Comparison of ENCODE assay signal across 8 mouse cellular contexts in the genomic region with DNA sequence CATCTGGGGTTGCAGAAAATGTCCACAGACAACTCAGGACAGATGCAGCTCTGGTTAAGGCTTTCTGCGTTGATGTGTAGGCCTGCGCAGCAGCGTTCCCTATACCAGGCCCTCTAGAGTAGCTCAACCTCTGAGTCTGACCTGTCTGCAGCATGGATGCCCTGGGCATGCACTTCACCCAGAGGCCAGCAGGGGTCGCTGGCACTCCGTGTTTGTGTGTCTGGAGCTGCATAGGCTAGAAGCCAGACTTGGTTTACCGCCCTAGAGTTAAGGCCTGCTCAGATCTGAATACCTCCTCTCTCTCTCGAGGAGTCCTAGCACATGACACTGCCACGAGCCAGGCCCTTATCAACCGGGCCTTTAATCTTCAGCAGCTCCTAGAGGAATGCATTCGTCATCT.
A peak's percentile ranks its signal among the peaks of the same experiment; 100 is the strongest.
DNase-seq lines count a peak whose midpoint lies in the region; ATAC-seq and TF ChIP-seq lines count a peak whose summit lies in the region.

No protein-coding gene starts in this region.

- H3ac ChIP-seq in C2C12 (ENCODE audit: control insufficient read depth, insufficient read length, low read depth), result no peak overlapping the region

- no peak for TF ChIP-seq POLR2A in limb, embryonic 14.5 days (IDR thresholded peaks at IDR 0.05; ENCODE audit: borderline replicate concordance, extremely low read depth, insufficient read depth, insufficient read length)

- 20% methylated on average over 10 of the region's 10 CpGs for WGBS in embryonic facial prominence, embryonic 15.5 days
- WGBS in heart, embryonic 10.5 days, result 15% methylated on average over 10 of the region's 10 CpGs
- WGBS in kidney, embryonic 14.5 days, result 28% methylated on average over 10 of the region's 10 CpGs
- WGBS in limb, embryonic 14.5 days, result 23% methylated on average over 10 of the region's 10 CpGs

- peak; percentile 88 for TF ChIP-seq CTCF in C2C12 (IDR thresholded peaks at IDR 0.05; ENCODE audit: control insufficient read depth, insufficient read depth, insufficient read length)

- H3K79me3 ChIP-seq in C2C12 (ENCODE audit: low read depth), result no peaks in the 10 kb centered on the region

- H3K9me3 ChIP-seq in embryonic facial prominence, embryonic 15.5 days (replicated peaks), result no peaks in the 10 kb centered on the region
- H3K9me3 ChIP-seq in heart, embryonic 10.5 days, result no peaks in the 10 kb centered on the region
- no peaks in the 10 kb centered on the region for H3K9me3 ChIP-seq in kidney, embryonic 14.5 days (ENCODE audit: control insufficient read depth, low read length)
- no peaks in the 10 kb centered on the region for H3K9me3 ChIP-seq in limb, embryonic 14.5 days (ENCODE audit: control insufficient read depth, low read length)

- peak; percentile 60 to 76 for DNase-seq in adrenal gland, postnatal 4 days (ENCODE audit: low spot score in 2 of 2)
- peak; percentile 90 for DNase-seq in heart, embryonic 10.5 days (ENCODE audit: low spot score)
- DNase-seq in limb, embryonic 14.5 days (ENCODE audit: low spot score), result peak; percentile 37
- peak; percentile 44 to 50 for DNase-seq in spleen, postnatal 36 days (ENCODE audit: low spot score in 2 of 2)

- no peak overlapping the region for H3K9ac ChIP-seq in embryonic facial prominence, embryonic 15.5 days
- H3K9ac ChIP-seq in kidney, embryonic 14.5 days (ENCODE audit: low read depth, low read length), result no peak overlapping the region
- no peak overlapping the region for H3K9ac ChIP-seq in limb, embryonic 14.5 days (ENCODE audit: low read depth, low read length, severe bottlenecking)

- H3K4me3 ChIP-seq in C2C12 (ENCODE audit: insufficient read depth, poor library complexity, severe bottlenecking), result no peak overlapping the region
- no peak overlapping the region for H3K4me3 ChIP-seq in embryonic facial prominence, embryonic 15.5 days (replicated peaks)
- H3K4me3 ChIP-seq in heart, embryonic 10.5 days, result no peak overlapping the region
- no peak overlapping the region for H3K4me3 ChIP-seq in kidney, embryonic 14.5 days (ENCODE audit: low read length)
- no peak overlapping the region for H3K4me3 ChIP-seq in limb, embryonic 14.5 days (replicated peaks; ENCODE audit: low read length)

- H3K4me1 ChIP-seq in embryonic facial prominence, embryonic 15.5 days, result 0 out of 2 replicates have a peak, but pooled peaks cover 10% of the 10 kb centered on the region
- peaks cover 18% of the 10 kb centered on the region for H3K4me1 ChIP-seq in heart, embryonic 10.5 days
- 0 out of 2 replicates have a peak, but pooled peaks cover 3% of the 10 kb centered on the region for H3K4me1 ChIP-seq in kidney, embryonic 14.5 days (ENCODE audit: control insufficient read depth, insufficient read depth, low read length)
- peaks cover 6% of the 10 kb centered on the region; the same call in 1 of the 2 replicates for H3K4me1 ChIP-seq in limb, embryonic 14.5 days (ENCODE audit: control insufficient read depth, insufficient read depth, low read length)

- peak; percentile 35; the same call in 1 of the 2 replicates for ATAC-seq in embryonic facial prominence, embryonic 15.5 days (ENCODE audit: insufficient number of reproducible peaks, low FRiP score, low TSS enrichment, low read depth)
- ATAC-seq in kidney, embryonic 14.5 days (ENCODE audit: low FRiP score, low TSS enrichment), result peak; percentile 56
- ATAC-seq in limb, embryonic 14.5 days (ENCODE audit: low FRiP score, low read depth), result no peak; the same call in 1 of the 2 replicates
- ATAC-seq in monocyte, adult 5-6 weeks (replicated peaks; ENCODE audit: insufficient number of reproducible peaks, low FRiP score, low TSS enrichment, poor library complexity, severe bottlenecking), result peak; percentile 44; the same call in 1 of the 2 replicates

- no peak overlapping the region for H3K4me2 ChIP-seq in embryonic facial prominence, embryonic 15.5 days (replicated peaks)
- H3K4me2 ChIP-seq in kidney, embryonic 14.5 days (replicated peaks; ENCODE audit: low read depth, low read length), result no peak overlapping the region
- no peak overlapping the region for H3K4me2 ChIP-seq in limb, embryonic 14.5 days (replicated peaks; ENCODE audit: low read depth, low read length, severe bottlenecking)

- H3K27me3 ChIP-seq in C2C12 (ENCODE audit: control insufficient read depth, insufficient read depth, insufficient read length), result no peaks in the 10 kb centered on the region
- H3K27me3 ChIP-seq in embryonic facial prominence, embryonic 15.5 days, result no peaks in the 10 kb centered on the region
- peaks cover 7% of the 10 kb centered on the region; the same call in 1 of the 2 replicates for H3K27me3 ChIP-seq in heart, embryonic 10.5 days (ENCODE audit: insufficient read depth, poor library complexity, severe bottlenecking)
- no peaks in the 10 kb centered on the region for H3K27me3 ChIP-seq in kidney, embryonic 14.5 days (ENCODE audit: control insufficient read depth, insufficient read depth, low read length)
- no peaks in the 10 kb centered on the region for H3K27me3 ChIP-seq in limb, embryonic 14.5 days (ENCODE audit: control insufficient read depth, insufficient read depth, low read length)

- no peak overlapping the region for H3K27ac ChIP-seq in embryonic facial prominence, embryonic 15.5 days (replicated peaks)
- no peak overlapping the region for H3K27ac ChIP-seq in heart, embryonic 10.5 days
- no peak overlapping the region for H3K27ac ChIP-seq in kidney, embryonic 14.5 days (ENCODE audit: low read depth, low read length)
- H3K27ac ChIP-seq in limb, embryonic 14.5 days (replicated peaks; ENCODE audit: low read depth, low read length), result no peak overlapping the region

- H3K79me2 ChIP-seq in C2C12 (ENCODE audit: control insufficient read depth, insufficient read depth), result no peaks in the 10 kb centered on the region

- H3K36me3 ChIP-seq in C2C12 (ENCODE audit: control insufficient read depth, insufficient read depth), result no peaks in the 10 kb centered on the region
- no peaks in the 10 kb centered on the region for H3K36me3 ChIP-seq in embryonic facial prominence, embryonic 15.5 days
- no peaks in the 10 kb centered on the region for H3K36me3 ChIP-seq in heart, embryonic 10.5 days
- no peaks in the 10 kb centered on the region for H3K36me3 ChIP-seq in kidney, embryonic 14.5 days (ENCODE audit: control insufficient read depth, insufficient read depth, low read length)
- no peaks in the 10 kb centered on the region for H3K36me3 ChIP-seq in limb, embryonic 14.5 days (ENCODE audit: control insufficient read depth, insufficient read depth, low read length)

TF ChIP-seq in C2C12, 6 proteins besides CTCF, POLR2A, EP300 and RAD21:
- TF ChIP-seq CEBPB (IDR thresholded peaks at IDR 0.05; ENCODE audit: low read depth) (no peak), FOSL1 (IDR thresholded peaks at IDR 0.05; ENCODE audit: insufficient read depth, low read length, poor library complexity, severe bottlenecking) (no peak), MYOG (IDR thresholded peaks at IDR 0.05; ENCODE audit: control insufficient read depth, extremely low read depth, insufficient read length) (no peak), USF1 (IDR thresholded peaks at IDR 0.05; ENCODE audit: low read depth) (no peak), MYOD1 (IDR thresholded peaks at IDR 0.05; ENCODE audit: control insufficient read depth, insufficient read length, low read depth) (no peak), MAX (IDR thresholded peaks at IDR 0.05) (no peak)

Comparison
In these comparisons a context has a peak if more than half of its experiments do, and no peak if none do; other contexts are left out.
1. DNase-seq: peak in every context shown above with its lines; median percentile 90 in heart, embryonic 10.5 days; 68 in adrenal gland, postnatal 4 days; 47 in spleen, postnatal 36 days; 37 in limb, embryonic 14.5 days.